Comparison of ENCODE assay signal across 8 mouse cellular contexts in genomic region chr11:113176183-113176582, GRCm38 (mm10).
DNase-seq lines count a peak whose midpoint lies in the region; ATAC-seq and TF ChIP-seq lines count a peak whose summit lies in the region.

No protein-coding gene starts in this region.

- H3K36me3 ChIP-seq in spleen, adult 2 months (ENCODE audit: control insufficient read depth, insufficient read depth, low read length) = no peaks in the 10 kb centered on the region

- TF ChIP-seq POLR2A in spleen, adult 2 months (IDR thresholded peaks at IDR 0.05; ENCODE audit: low read depth, low read length) = no peak

- no peak overlapping the region for H3K4me3 ChIP-seq in spleen, adult 2 months (ENCODE audit: extremely low read depth, insufficient read depth, insufficient read length)

- no peak for ATAC-seq in erythroblast, adult 5-6 weeks (replicated peaks; ENCODE audit: low FRiP score, poor library complexity, severe bottlenecking)

- no peak overlapping the region for H3K27ac ChIP-seq in spleen, adult 2 months (ENCODE audit: insufficient read depth, low read length)

- 14% methylated on average over 7 of the region's 7 CpGs for WGBS in spleen, adult 2 months

- no peaks in the 10 kb centered on the region; the same call in 1 of the 2 replicates for H3K4me1 ChIP-seq in spleen, adult 2 months (ENCODE audit: control insufficient read depth, insufficient read depth, insufficient read length)

- TF ChIP-seq CTCF in spleen, adult 2 months (IDR thresholded peaks at IDR 0.05; ENCODE audit: extremely low read depth, insufficient read depth, insufficient read length, insufficient replicate concordance) = peak; percentile 42; the same call in 1 of the 2 replicates

- intact Hi-C loops in heart, postnatal 10 days (cut with DNase I) = loop anchor here (2.0 to 10.0 kb wide), 4 partner anchors 121 to 639 kb away; partner anchors contain the start of gene Sstr2

- peak; percentile 42 to 59 for DNase-seq in heart, postnatal 10 days
- DNase-seq in heart, adult 11 months = no peak
- DNase-seq in spleen, adult 2 months (ENCODE audit: low read depth in 1 of 2, low spot score in 2 of 2) = peak; percentile 15 to 44
- DNase-seq in spleen, adult 12 weeks (ENCODE audit: low spot score) = no peak
- DNase-seq in c-Kit-positive CD71-positive TER-119-positive erythroid progenitor cells, embryonic 14.5 days (ENCODE audit: low spot score) = peak; percentile 25
- peak; percentile 54 for DNase-seq in forelimb bud, embryonic 11.5 days (ENCODE audit: low read depth, low spot score)
- peak; percentile 37 for DNase-seq in lung, postnatal 36 days

- H3K27me3 ChIP-seq in spleen, adult 2 months (ENCODE audit: control insufficient read depth, insufficient read depth, low read length) = no peaks in the 10 kb centered on the region

Comparison
In these comparisons a context has a peak if more than half of its experiments do, and no peak if none do; other contexts are left out.
1. DNase-seq: peak in heart, postnatal 10 days (2 of 2), spleen, adult 2 months (2 of 2), c-Kit-positive CD71-positive TER-119-positive erythroid progenitor cells, embryonic 14.5 days (single experiment), forelimb bud, embryonic 11.5 days (single experiment) and lung, postnatal 36 days (single experiment); none in heart, adult 11 months (single experiment) and spleen, adult 12 weeks (single experiment).